Mouse (Mus musculus) intestine, embryonic 14.5 days (tissue): ENCODE results near the gene Srd5a3. TPM values are rescaled to one million over a fixed set of nuclear protein-coding genes. Genes with fewer than 3 reads are reported as not detected.
A peak's percentile ranks its signal among the peaks of the same experiment; 100 is the strongest.

Experiments used
- ATAC-seq: fragments of 200-750 bp; cut with Nextera tagmentation; replicated peaks from 2 replicates; pipeline ENCODE4 v1.8.0; 2017; ENCODE audit warnings: low read depth, moderate number of reproducible peaks, moderate TSS enrichment, moderate library complexity; ENCODE audit not compliant: low FRiP score, low TSS enrichment
- DNase-seq: peaks from one replicate; pipeline ENCODE4 v3.0.0-alpha.2; 2018; ENCODE audit warnings: low spot score
- H3K27ac ChIP-seq: fragments of 300-500 bp; sonication (generic); 2 replicates; pipeline ENCODE4 v1.5.1; 2014; ENCODE audit warnings: low read depth, mild to moderate bottlenecking, control low read depth
- H3K27me3 ChIP-seq: fragments of 300-500 bp; sonication (generic); replicated peaks from 2 replicates; pipeline ENCODE4 v1.6.1; 2014; ENCODE audit warnings: low read length, control low read depth; ENCODE audit not compliant: control insufficient read depth, insufficient read depth
- H3K36me3 ChIP-seq: fragments of 300-500 bp; sonication (generic); 2 replicates; pipeline ENCODE4 v1.6.1; 2014; ENCODE audit warnings: low read length, control low read depth; ENCODE audit not compliant: control insufficient read depth, insufficient read depth
- H3K4me1 ChIP-seq: fragments of 300-500 bp; sonication (generic); replicated peaks from 2 replicates; pipeline ENCODE4 v1.6.1; 2014; ENCODE audit warnings: low read length, control low read depth, mixed read lengths; ENCODE audit not compliant: control insufficient read depth, insufficient read depth
- H3K4me2 ChIP-seq: fragments of 300-500 bp; sonication (generic); 2 replicates; pipeline ENCODE4 v1.6.1; 2014; ENCODE audit warnings: low read length
- H3K4me3 ChIP-seq: fragments of 300-500 bp; sonication (generic); 2 replicates; pipeline ENCODE4 v1.5.1; 2014; ENCODE audit warnings: low read depth, low read length, control low read depth, mixed read lengths
- H3K9ac ChIP-seq: fragments of 300-500 bp; sonication (generic); 2 replicates; pipeline ENCODE4 v1.6.1; 2014; ENCODE audit warnings: mild to moderate bottlenecking, low read length
- H3K9me3 ChIP-seq: fragments of 300-500 bp; sonication (generic); 2 replicates; pipeline ENCODE4 v1.6.1; 2016; ENCODE audit warnings: low read length, control low read depth; ENCODE audit not compliant: control insufficient read depth
- WGBS: fragments of 180-500 bp; shearing (Covaris S2); extraction: QIAGEN DNeasy Blood & Tissue Kit; methylation state at CpG from one replicate; pipeline ENCODE4 v1.1.7; 2014; 5-methylcytosine and 5-hydroxymethylcytosine counted together
- polyA plus RNA-seq: library from polyadenylated mRNA; unstranded; fragments of >200 nt; fragmentation: Nextera tagmentation; extraction: Ambion mirVana; gene quantifications from 2 replicates; pipeline ENCODE4 v1.2.1, GENCODE M21; 2014

Srd5a3 gene
- polyA plus RNA-seq, 1 experiment from 2014 or later, result 31.2 TPM

DNA sequence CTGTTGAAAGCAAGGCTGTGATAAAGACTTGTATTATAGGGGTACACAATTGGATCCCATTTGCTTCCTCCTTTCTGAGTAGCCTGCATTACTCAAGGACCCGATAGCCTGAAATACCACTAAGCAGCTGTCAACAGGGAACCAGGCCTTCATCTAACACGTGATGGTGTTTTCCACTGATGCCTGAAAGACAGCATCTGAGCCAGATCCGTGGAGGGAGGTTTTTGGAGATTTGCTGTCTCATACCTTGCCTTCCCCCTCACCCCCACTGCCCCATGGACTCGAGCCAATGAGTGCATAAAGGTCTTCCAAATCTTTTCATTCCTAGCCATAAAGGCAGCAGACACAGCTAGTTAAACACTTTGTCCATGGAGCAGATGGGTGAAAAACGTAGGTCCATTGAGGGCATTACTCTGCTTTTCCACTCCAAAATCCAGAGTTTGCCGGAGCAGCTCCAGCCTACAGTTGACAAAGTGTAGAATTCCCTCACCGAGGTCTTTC is 850 bp upstream of the Srd5a3 start:
- DNase-seq (no peak), ATAC-seq (no peak)
- no peak overlapping the region for H3K27ac ChIP-seq
- no peaks in the 10 kb centered on the region for H3K9me3 ChIP-seq
- H3K36me3 ChIP-seq, result no peaks in the 10 kb centered on the region
- H3K4me2 ChIP-seq, result peak overlapping the region; percentile 75
- H3K9ac ChIP-seq, result no peak overlapping the region
- 51% methylated on average over 7 of the region's 7 CpGs for WGBS
- no peaks in the 10 kb centered on the region for H3K27me3 ChIP-seq
- H3K4me1 ChIP-seq, result peaks cover 9% of the 10 kb centered on the region
- H3K4me3 ChIP-seq, result no peak overlapping the region

DNA sequence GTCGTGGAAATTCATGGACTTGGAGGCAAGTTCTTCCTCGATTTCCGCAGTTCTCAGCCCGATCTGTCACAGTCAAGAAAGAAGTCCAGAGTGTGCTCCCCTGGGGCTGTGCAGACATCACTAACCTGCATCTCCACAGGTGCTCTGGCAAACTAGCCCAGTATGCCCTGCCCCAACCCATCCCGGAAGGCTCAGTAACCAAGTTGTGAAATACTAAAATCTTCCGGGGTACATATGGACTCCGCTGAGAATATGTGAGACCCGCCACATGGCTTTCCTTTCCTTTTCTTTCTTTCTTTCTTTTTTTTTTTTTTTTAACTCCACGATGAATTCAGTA is 627 bp downstream of the Srd5a3 start:
- peak overlapping the region; percentile 98 for H3K27ac ChIP-seq
- H3K27me3 ChIP-seq, result no peaks in the 10 kb centered on the region
- no peaks in the 10 kb centered on the region for H3K36me3 ChIP-seq
- WGBS, result 9% methylated on average over 9 of the region's 9 CpGs
- peaks cover 9% of the 10 kb centered on the region for H3K4me1 ChIP-seq
- peak; percentile 64 for ATAC-seq
- peak overlapping the region; percentile 91 for H3K9ac ChIP-seq
- DNase-seq, result no peak
- no peaks in the 10 kb centered on the region for H3K9me3 ChIP-seq
- H3K4me2 ChIP-seq, result peak overlapping the region; percentile 75
- peak overlapping the region; percentile 59 for H3K4me3 ChIP-seq

- ATAC-seq (no peak), DNase-seq (no peak)
- Histone ChIP-seq H3K9ac (no peak overlapping the region), H3K27ac (no peak overlapping the region), H3K36me3 (no peaks in the 10 kb centered on the region), H3K4me1 (peaks cover 9% of the 10 kb centered on the region), H3K4me2 (no peak overlapping the region), H3K4me3 (no peak overlapping the region), H3K27me3 (no peaks in the 10 kb centered on the region), H3K9me3 (no peaks in the 10 kb centered on the region)
- WGBS, result 81% methylated on average over 4 of the region's 4 CpGs
These were observed 3.3 kb downstream of the Srd5a3 start for GRCm38 (mm10) chr5:76143356-76143755.

DNA sequence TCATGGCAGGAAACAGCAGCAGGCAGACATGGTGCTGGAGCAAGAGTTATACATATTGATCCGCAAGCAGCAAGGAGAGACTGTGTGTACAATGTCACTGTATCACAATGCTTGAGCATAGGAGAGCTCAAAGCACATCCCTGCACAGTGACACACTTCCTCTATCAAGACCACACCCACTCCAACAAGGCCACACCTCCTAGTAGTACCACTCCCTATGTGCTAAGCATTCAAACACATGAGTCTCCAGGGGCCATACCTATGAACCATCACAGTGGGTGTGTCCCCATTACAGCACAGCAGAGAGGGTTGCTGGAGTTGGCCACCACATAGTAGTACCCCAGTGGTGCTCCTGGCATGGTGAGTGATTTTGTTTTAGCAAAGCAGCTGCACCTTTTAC is 6.3 kb downstream of the Srd5a3 start:
- H3K4me1 ChIP-seq, result no peaks in the 10 kb centered on the region; the same call in 1 of the 2 replicates
- WGBS, result 97% methylated on average over 1 of the region's 1 CpGs
- no peak overlapping the region for H3K4me2 ChIP-seq
- ATAC-seq (no peak), DNase-seq (no peak)
- no peaks in the 10 kb centered on the region for H3K9me3 ChIP-seq
- H3K4me3 ChIP-seq, result no peak overlapping the region
- peaks cover 20% of the 10 kb centered on the region for H3K36me3 ChIP-seq
- H3K27me3 ChIP-seq, result no peaks in the 10 kb centered on the region
- H3K9ac ChIP-seq, result no peak overlapping the region
- H3K27ac ChIP-seq, result no peak overlapping the region

DNA sequence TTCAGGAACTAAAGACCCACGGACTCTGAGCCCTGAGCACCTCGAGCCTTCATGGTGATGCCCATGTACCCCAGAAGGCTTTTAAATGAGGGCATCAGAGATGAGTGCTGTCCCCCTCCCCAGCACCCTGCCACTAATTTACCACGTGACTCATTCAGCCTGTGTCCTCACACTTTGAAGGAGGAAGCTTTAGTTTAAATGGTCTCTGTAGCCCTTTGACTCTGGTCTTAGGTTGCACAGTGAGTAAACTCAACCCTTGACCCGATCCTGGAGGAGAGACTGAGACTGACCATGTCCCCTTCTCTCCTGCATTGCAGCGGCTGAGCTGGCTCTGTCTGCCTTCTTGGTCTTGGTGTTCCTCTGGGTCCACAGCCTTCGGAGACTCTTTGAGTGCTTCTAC is 9.4 kb downstream of the Srd5a3 start:
- Histone ChIP-seq H3K36me3 (peaks cover 20% of the 10 kb centered on the region), H3K9ac (no peak overlapping the region), H3K4me1 (no peaks in the 10 kb centered on the region), H3K4me3 (no peak overlapping the region), H3K4me2 (no peak overlapping the region), H3K27ac (no peak overlapping the region), H3K9me3 (no peaks in the 10 kb centered on the region), H3K27me3 (no peaks in the 10 kb centered on the region)
- 92% methylated on average over 6 of the region's 6 CpGs for WGBS
- ATAC-seq (no peak), DNase-seq (no peak)

- Histone ChIP-seq H3K27me3 (no peaks in the 10 kb centered on the region), H3K4me2 (no peak overlapping the region), H3K4me1 (no peaks in the 10 kb centered on the region), H3K9me3 (no peaks in the 10 kb centered on the region), H3K4me3 (no peak overlapping the region), H3K36me3 (peaks cover 35% of the 10 kb centered on the region), H3K27ac (no peak overlapping the region), H3K9ac (no peak overlapping the region)
- 85% methylated on average over 6 of the region's 6 CpGs for WGBS
- ATAC-seq, result no peak
- no peak for DNase-seq
These were observed 12.9 kb downstream of the Srd5a3 start for GRCm38 (mm10) chr5:76152956-76153355.

GRCm38 (mm10) chr5:76153430-76153829 is 13.4 kb downstream of the Srd5a3 start:
- Histone ChIP-seq H3K27me3 (no peaks in the 10 kb centered on the region), H3K27ac (no peak overlapping the region), H3K9ac (no peak overlapping the region), H3K9me3 (no peaks in the 10 kb centered on the region), H3K4me2 (no peak overlapping the region), H3K36me3 (peaks cover 35% of the 10 kb centered on the region), H3K4me1 (no peaks in the 10 kb centered on the region), H3K4me3 (no peak overlapping the region)
- no peak for ATAC-seq
- WGBS, result 94% methylated on average over 11 of the region's 11 CpGs
- DNase-seq, result no peak

- Histone ChIP-seq H3K27me3 (no peaks in the 10 kb centered on the region), H3K36me3 (peaks cover 33% of the 10 kb centered on the region), H3K9ac (no peak overlapping the region), H3K27ac (no peak overlapping the region), H3K4me3 (no peak overlapping the region), H3K9me3 (no peaks in the 10 kb centered on the region), H3K4me2 (no peak overlapping the region), H3K4me1 (no peaks in the 10 kb centered on the region)
- ATAC-seq, result no peak
- DNase-seq, result no peak
- 73% methylated on average over 21 of the region's 21 CpGs for WGBS
These were observed 14.5 kb downstream of the Srd5a3 start for GRCm38 (mm10) chr5:76154434-76155165.

DNA sequence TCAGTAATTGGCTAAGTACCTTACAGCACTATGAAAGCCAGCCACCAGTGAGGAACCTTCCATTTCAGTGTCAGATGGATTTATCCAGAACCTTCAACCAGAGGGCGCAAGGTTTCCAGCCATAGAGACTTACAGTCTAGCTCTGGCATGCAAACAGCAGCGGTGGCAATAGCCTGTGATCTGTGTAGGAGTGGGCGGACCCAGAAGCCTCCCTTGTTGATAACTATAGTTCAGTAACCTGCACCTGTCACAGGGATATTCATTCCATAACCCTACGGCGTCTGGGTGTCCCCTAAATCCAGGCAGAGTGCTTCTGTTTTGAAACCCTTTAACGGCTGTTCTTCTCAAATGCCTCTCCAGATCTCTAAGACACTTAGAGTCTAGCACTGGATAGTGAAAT is 19.5 kb downstream of the Srd5a3 start:
- Histone ChIP-seq H3K4me2 (no peak overlapping the region), H3K4me1 (no peaks in the 10 kb centered on the region), H3K9ac (no peak overlapping the region), H3K4me3 (no peak overlapping the region), H3K36me3 (peaks cover 15% of the 10 kb centered on the region), H3K27ac (no peak overlapping the region), H3K27me3 (no peaks in the 10 kb centered on the region), H3K9me3 (no peaks in the 10 kb centered on the region)
- DNase-seq (no peak), ATAC-seq (no peak)
- 78% methylated on average over 6 of the region's 6 CpGs for WGBS
